Mouse (Mus musculus) testis, adult 2 months (tissue): ENCODE measurements around the gene Arhgdia.

Source experiments
- CTCF ChIP-seq: fragments of 200-500 bp; IDR thresholded peaks from 2 replicates; pipeline ENCODE4 v1.5.1; 2012; ENCODE audit warnings: low read depth, mild to moderate bottlenecking, inconsistent platforms, low read length, moderate library complexity; ENCODE audit not compliant: control insufficient read depth, insufficient read depth, insufficient replicate concordance
- POLR2A ChIP-seq: fragments of 200-500 bp; IDR thresholded peaks from 2 replicates; pipeline ENCODE4 v1.6.1; 2012; ENCODE audit warnings: low read depth, mild to moderate bottlenecking, inconsistent platforms, low read length, moderate library complexity; ENCODE audit not compliant: control insufficient read depth

DNA sequence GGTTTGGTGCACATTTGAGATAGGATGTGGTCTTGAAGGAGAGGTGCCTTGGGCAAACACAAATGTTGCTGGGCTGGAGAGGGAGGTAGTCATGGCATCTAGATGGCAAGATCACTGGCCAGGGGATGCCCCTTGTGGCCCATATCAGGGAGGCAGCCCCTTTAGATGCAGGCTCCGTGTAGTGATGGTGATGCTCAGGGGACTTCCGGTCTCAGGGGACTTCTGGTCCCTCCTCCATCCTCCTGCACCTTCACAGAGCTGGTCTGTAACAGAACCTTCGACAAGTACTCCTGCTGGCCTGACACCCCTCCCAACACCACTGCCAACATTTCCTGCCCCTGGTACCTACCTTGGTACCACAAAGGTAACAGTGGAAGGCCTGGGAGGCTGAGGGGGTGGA, 45.6 kb downstream of the Arhgdia start:
- TF ChIP-seq CTCF (no peak), POLR2A (no peak)
